Mouse (Mus musculus) kidney, adult 2 months (tissue): ENCODE measurements around the gene Cabp4.

Source experiments
- CTCF ChIP-seq: fragments of 200-500 bp; conservative IDR thresholded peaks from 2 replicates; pipeline ENCODE4 v1.5.1; 2011; ENCODE audit warnings: low read depth, mild to moderate bottlenecking, control low read depth, low read length, moderate library complexity, mixed read lengths; ENCODE audit not compliant: insufficient read depth, insufficient read length
- POLR2A ChIP-seq: fragments of 200-500 bp; IDR thresholded peaks from one replicate; pipeline ENCODE4 v1.6.1; 2011; ENCODE audit warnings: low read depth, low read length, control low read depth

DNA sequence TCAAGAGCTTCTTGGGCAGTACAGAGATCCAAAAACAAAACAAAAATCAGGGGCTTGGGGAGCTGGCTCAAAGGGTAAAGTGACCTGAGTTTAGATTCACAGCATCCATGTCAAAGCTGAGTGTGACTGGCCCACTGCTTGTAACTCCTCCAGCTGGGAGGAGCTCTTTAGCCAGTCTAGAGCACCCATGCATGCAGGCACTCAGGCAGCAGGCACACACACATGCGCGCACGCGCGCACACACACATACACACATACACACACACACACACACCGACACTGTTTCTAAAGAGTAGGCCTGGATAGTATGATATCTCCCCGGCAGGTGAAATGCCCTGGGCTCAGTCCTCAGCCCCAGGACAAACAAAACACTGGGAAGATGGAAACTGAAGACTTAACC lies 26.8 kb downstream of the Cabp4 start:
- TF ChIP-seq CTCF: no peak
- TF ChIP-seq POLR2A: no peak
